Mouse (Mus musculus) lung, postnatal 4 days (tissue): ENCODE data around the gene Atp6v1g3.
A peak's percentile ranks its signal among the peaks of the same experiment; 100 is the strongest.

ENCODE experiments used
- DNase-seq, 2 experiments: peaks; one replicate each; pipeline ENCODE4 v3.0.0; 2021

Gene Atp6v1g3

DNA sequence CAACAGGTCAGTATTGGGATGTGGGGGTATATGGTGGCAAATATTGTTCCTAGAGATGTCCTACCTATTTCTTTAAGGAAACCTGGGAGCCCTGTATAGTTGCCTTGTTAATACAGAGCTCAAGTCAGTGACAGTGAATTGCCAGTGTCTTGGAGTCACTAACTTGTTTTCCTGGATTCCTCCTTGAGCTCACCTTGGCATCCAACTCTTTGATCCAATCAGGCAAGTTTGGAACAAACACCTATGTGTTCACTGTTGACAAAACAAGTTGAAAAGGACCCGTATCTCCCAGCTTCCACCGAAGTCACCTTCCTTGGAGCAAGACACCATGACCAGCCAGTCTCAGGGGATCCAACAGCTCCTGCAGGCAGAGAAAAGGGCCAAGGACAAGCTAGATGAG is at the start of gene Atp6v1g3:
Gene Atp6v1g3 (plus strand): TSS at position 301 of the 400 bp plus-strand sequence.
- no peak for DNase-seq

DNA sequence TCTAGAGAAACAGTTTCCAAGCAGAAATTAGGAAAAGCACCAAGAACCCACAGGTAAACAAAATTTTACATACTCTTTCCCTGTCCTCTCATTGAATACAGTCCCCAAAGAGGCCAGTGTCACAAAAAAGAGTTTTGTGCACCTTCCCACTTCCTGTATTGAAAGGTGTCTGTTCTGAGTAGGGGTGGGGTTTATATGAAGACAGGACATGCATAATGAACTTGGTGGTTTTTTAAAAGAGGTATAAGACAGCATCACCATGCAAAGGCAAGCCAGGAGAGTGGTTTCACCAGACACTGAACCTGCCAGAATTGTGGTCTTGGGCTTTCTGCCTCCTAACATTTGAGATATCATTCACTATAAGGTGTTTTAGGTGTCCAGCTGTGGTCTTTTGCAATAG is 40.5 kb upstream of the Atp6v1g3 start:
- DNase-seq, result no peak

DNA sequence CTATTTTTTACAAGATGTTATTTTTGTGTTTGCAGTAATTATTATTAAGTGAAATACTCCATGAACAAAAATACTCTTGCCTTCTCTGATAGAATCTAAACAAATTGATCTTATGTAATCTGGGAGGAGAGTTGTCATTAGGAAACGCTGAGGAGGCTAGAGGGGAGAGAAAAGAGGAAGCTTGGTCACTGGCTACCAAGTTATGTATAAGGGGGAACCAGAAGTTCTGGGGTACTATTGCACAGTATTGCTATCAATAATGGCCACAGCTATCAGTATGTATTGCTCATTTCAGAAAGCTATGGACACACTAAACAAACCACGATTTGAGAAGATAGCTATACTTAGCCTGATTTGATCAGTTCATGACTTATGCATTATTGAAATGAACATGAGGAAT is 36.3 kb upstream of the Atp6v1g3 start:
- no peak for DNase-seq

DNA sequence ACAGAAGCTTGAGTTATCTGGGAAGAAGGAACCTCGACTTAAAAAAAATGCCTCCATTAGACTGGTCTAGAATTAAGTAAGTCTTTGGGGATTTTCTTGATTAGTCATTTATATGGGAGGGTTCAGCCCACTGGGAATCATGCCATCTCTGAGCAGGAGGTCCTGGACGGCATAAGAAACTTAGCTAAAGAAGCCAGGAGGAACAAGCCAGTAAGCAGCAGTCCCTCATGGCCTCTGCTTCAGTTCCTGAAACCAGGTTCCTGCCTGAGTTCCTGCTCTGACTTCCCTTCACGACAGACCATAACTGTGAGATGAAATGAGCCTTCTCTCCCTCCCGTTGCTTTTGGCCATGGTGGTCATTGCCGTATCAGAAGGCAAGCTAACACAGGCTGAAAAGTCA is 29.6 kb upstream of the Atp6v1g3 start:
- peak in 1 of 2 experiments; percentile 20 for DNase-seq

DNA sequence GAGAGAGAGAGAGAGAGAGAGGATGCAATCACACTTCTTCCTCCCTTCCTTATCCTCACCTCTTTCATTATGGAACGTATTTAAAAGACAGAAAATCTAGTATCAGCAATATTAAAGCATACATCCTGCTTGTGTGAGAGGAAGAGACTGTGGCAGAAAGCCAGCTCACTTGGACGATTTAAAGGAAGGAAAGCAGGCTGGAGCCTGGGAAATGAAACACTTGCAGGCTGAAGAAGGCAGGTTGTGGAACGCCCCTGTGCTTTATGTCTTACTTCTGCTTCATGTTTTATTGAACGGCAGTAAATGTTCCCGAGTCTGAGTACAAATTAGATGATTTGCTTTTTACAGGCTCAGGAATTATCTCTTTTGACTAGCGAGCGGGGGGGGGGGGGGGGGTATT is 29.1 kb upstream of the Atp6v1g3 start:
- DNase-seq, result peak in 1 of 2 experiments; percentile 25

DNA sequence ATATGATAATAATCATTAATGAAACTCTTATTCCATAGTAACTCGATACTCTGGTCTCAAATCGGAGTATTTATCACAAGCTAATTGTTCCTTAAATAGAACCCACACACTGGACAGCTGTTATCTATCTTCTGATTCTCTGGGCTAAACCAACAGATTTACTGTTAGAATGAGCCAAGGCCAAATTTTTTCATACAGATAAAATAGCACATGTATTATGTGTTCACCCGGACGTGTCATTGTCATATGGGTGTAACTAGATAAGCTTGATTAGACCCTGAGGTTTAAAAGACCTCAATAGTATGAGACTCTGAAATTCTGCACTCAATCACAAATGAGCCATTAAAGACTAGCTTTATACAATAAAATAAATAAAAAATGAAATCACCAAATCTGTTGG is 28.4 kb upstream of the Atp6v1g3 start:
- no peak for DNase-seq

DNA sequence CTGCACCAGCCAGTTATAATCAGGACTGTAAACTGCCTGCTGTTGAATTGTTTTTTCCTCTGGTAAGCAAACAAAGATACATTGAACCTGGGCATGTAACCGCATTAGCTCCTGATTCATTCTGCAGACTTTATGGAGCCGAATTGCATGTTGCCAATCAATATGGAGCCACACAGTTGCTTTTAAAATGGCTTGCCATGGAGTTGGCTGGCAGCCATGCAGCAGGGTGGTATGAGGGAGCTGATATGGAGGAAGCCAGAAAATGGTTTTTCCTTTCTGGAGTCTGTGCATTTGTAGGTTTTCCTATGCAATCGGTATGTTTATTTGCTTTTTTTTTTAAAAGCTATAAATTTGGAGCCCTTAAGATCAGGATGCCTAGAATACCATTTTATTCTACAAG is 28.0 kb upstream of the Atp6v1g3 start:
- no peak for DNase-seq

DNA sequence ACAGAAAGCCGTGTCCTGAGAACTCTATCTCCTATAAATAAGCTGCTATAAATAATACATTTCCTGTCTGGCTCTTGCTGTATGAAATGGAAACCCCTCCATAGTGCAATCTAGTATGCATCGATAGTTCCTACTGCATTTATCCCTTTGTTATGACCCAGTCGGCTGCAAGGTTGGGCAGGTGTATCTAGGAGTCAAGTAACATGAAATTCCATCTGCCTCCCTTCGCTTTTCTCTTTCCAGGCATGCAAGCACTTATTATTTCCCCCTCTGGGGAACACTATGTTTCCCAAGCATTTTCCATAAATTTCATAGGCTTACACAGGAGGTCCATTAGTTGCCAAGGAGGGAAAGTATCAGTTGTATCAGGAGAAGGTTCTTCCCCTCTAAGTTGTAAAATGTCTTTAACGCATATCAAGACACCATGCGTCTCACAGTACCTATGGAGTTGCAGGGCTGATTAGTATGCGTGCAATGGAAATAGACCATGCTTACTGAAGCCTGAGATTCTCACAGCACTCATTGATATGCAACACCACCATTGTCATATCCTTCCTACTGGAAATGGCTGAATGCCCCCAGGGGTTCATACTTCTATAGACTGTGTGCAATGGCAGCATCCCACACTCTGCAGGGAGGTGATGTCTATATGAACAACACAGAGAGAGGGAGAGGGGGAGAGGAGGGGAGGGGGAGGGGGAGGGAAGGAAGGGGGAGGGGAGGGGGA is 26.9 kb upstream of the Atp6v1g3 start:
- no peak for DNase-seq

DNA sequence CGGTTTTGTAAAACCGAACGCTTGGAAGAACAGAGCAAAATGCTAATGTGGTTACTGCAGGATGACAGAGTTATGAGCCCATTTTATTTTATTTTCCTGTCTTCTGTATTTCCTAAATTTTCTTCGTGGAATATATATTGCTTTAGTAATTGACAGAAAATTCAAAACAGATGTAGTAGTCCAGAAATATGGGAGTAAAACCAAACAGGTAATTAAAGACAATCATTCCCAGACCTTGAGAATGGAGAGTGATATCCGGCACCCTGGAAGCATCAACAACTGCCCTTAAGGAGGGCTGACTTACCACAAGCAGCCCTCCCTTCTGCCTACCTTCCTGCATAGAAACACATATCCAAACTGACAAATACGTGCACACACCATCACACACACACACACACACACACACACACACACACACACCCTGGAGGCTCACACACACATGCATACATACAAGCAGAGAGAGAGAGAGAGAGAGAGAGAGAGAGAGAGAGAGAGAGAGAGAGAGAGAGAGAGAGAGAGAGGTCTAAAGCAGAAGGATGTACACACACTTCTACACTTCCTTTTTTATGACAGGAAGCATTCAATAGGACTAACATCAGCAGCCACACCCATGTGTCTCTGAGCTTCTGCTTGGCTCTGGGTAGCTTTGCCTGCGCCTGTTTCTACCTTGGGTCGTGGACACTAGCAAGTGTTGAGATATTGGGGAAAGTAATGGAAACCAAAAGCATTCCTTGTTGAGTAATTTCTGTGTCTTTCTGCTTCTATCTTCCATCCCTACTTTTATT is 25.6 kb upstream of the Atp6v1g3 start:
- DNase-seq, result peak in 1 of 2 experiments; percentile 18

DNA sequence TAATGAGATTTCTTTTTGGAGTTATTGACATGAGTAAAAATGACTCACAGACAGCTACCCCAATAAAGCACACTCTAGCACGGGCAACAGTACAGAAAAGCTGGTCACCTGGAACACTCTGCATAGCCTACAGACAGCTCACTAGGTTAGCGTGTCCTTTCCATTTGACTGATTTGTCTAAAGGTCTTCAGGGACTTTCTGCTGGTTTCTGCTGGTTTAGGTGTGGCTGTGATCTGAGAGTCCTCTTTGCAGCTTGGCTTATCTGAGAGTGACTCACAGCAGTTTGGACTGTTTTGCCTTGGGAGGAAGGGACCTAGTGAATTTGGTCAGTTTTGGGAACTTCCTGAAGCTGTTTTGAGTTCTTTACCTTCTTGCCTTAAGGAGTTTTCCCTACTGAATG is 24.8 kb upstream of the Atp6v1g3 start:
- DNase-seq, result no peak

DNA sequence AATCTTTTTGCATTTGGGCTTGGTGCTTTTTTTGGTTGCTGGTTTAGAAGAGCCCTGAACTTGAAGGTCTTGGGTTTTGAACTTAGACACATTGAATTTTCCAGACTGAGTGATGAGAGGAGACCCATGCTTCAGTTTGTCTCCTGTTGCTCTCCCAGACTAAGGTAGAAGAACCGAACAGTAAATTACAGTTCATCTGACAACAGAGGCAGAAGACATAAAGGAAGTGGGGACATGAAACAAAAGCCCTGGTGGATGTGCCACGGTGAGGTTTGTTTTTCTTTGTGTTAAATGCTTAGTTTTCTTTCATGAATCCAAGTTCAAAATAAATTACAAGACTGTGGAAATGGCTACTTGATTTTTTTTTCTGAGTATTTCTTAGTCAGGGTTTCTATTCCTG is 22.6 kb upstream of the Atp6v1g3 start:
- no peak for DNase-seq

DNA sequence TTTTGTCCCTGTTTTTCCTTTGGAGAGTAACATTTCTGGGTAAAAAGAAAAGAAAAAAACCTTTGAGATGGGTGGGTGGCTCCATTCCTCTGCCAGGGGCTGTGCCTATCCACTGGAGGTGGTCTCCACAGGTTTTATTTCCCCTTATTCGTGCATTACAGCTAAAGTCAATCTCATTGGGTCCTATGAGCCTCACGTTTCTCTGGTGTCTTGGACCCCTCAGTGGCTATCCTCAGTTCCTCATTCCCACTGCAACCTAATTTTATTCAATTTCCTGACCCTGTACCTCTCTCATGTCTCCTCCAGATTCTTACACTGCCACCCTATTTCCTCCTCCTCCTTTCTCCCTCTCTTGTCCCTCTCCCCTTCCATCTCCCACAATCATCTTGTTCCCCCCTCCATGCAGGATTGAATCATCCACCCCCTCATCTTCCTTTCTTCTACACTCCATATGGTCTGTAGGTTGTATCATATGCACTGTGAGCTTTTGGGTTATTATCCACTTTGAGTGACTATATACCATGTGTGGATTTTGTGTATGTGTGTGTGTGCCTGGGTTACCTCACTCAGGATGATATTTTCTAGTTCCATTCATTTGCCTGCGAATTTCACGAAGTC is 17.3 kb upstream of the Atp6v1g3 start:
- no peak for DNase-seq

DNA sequence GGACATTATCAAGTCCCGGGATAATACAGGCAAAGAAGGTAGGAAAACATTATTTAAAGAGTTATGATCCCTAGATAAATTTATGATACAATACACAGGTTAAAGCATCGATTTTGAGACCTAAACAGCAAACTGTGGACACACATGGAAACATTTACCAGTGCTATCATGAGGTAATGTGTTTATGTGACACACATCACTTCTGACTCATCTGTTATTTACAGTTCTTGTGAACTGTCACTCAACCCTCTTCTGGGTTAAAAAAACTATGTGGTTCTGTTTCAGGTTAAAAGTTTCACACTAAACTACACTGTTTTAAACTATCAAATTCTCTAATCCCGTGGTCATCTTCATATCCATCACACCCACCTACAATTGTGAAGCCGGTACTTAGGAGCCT is 14.8 kb upstream of the Atp6v1g3 start:
- no peak for DNase-seq

DNA sequence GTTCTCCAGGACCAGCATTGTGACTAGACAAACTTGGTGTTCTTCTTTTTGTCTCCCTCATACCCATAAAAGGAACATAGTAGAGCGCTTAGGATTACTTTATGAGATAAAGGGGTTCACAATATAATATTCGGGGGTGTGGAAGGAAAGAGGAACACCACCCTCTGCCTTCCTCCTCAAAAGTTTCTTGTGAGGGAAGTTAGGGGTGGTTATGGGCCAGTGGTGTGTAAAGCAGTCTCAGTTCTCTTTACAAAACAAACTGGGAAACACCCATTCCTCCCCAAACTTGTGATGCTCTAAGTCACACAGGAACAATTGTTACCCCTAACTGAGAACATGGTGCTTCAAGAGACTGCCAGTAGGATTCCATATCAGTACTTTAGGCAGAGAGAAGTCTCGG is 12.0 kb upstream of the Atp6v1g3 start:
- DNase-seq, result no peak

DNA sequence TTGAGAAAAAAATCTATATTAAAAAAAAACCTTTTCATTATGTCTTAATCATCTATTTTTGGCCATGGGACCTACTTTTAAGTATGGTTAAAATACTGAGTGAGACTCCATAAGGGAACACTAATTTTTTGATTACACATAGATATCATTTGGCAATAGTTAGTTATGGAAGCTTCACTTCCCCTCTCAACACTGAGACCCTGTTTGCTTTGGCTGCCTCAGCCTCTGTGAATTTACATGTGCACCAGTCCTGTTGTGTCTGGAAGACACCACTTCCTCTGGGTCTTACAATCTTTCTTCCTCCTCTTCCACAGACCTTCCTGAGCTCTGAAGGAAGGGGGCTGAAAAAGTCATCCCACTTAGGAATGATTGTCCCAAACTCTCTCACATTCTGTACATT is 11.1 kb upstream of the Atp6v1g3 start:
- no peak for DNase-seq

DNA sequence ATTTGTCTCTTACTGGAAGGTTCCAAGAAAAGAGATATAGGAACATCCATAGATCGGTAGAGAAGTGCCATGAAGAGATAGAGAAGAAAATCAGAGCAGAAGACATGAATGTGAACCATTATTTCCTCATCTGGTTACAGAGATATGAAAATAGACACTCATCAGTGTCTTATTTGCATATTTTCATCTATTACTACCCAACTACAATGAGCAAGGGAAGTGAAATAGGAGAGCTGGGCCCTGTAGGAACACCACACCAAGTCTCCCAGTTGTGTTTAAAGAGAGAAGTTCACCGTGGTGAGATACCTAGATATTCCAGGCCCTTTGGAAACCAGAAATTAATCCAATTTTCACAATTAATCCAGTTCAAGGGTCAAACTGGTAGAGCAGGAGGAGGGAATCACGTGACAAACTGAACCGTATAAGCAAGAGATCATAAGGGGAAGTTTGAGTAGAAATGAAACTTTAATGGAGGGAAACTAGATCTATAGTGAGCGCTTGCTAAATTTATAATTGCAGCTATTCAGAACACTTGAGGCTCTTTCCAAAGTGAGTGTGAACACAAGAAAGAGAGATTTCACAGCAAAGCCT is 6.0 kb upstream of the Atp6v1g3 start:
- no peak for DNase-seq

DNA sequence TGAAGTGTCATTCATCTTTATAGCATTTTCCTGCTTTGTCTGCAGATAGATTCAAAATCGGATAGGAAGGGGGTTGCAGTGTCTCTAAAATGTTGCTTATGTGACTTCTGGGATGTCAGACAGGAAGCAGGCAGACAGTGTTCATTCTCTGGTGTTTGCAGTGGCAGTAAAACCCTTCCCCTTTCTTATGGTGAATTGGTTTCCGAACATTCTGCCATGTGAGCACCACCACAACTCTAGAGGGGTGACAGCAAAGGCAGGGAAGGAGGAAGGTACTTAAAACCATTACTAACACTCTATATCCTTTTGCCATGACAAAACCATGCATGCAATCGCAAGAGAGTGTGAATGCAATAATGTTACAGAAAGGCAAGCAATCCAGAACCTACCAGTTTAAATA is 1.4 kb downstream of the Atp6v1g3 start:
- DNase-seq, result no peak

DNA sequence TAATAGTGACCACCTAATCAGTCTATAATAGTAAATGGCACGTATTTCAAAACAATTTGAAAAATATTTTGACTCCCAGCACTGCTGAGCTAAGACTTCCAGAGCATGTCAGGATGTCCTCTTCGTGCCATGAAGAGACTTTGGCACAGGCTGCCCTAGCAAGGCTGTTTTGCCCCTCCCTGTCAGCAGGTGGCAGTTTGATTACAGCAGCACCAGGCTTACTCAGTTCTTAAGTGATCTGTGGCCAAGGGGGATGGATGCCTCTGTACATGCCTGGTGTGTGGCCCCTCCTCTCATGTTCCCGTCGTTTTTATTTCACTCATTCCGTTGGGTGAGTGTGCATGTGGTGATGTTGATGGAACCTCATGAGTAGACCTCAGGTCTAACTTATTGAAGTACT is 2.3 kb downstream of the Atp6v1g3 start:
- DNase-seq, result peak in 1 of 2 experiments; percentile 41

DNA sequence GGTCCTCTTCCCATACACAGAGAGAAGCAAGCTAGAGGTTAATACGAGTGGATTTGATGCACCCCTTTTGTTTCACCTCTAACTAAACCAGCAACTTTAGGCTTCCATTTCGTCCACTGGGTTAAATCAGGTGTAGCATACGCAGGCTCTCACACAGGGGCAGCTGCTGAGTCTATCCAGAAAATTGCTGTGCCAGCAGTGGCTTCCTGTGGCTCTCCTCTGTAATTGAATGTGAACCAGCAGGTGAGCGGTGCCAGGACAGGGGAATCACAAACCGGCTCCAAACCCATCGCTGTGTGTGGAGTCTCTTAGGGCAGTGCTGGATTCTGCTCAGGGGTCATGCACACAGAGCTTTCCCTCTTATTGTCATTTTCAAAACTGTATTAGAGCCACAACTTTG is 7.6 kb downstream of the Atp6v1g3 start:
- DNase-seq, result no peak

DNA sequence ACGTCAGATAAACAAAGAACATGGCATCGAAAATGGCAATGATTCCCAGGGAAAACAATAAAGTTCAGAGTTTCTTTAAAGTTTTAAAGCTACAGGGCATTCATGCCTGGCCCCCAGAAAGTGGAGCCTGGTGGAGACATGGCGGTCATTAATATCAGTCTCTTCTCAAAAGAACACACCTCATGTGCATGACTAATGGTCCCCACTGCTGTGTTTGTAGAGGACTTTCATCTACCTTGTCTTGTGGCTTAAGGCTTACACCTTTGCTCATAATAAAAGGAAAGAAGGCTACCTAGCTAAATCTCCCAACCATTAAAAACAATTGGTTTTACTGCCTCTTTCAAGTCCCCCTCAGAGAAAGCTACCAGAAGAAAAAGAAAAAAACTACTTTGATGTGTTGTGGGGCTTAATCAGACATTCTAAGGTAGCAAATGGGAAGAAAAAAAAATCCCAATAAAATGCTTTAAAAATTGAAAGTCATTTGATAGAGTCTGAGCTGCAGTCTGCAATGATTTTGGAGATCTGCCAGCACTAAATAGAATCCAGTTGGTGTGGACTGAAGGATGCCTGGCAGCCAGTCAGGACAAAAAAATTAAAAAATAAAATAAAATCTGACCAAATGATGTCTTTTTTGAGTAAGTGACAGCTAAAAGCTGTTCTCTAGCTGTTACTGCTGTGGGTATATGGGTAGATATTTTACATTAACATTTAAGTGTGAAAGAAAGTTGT is 9.0 kb downstream of the Atp6v1g3 start:
- DNase-seq, result no peak

DNA sequence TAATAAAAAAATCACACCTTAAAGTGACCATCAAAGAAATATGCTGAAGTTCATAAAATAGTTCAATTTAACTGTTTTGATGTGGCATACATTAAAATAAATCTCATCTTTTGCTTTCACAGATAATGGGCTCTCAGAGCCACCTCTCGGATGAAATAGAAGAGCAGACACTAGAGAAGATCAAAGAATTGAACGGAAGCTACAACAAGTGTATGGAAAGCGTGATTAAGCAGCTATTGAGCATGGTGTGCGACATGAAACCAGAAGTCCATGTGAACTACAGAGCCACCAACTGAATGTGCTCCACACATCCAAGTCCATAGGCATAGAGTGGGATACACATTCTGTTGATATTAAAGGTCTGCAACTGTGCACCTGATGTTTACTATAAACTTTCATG is 14.1 kb downstream of the Atp6v1g3 start:
- no peak for DNase-seq

DNA sequence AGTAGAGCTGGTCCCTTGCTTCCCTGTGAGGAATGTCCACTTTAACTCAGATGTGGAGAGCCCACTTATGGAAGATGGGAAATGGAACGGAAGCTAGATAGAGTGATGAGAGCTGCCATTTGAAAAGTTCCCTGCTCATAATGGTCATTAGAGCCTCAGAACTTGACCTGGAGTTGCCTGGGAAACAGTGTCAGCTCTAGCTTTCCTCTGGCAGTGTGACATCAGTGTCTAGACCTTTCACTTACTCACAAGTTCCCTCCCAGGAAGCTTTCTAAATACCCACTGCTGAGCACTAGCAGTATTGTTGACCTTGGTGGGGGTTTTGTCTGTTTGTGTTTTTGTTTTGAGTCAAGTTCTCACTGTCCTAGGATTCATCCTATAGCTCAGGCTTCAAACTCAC is 15.2 kb downstream of the Atp6v1g3 start:
- peak in 1 of 2 experiments; percentile 8 for DNase-seq
